Mouse (Mus musculus) urinary bladder, adult 18-20 months (tissue): ENCODE data around the gene Arpp19.

ENCODE experiments used
- DNase-seq, 2 experiments: peaks; one replicate each; pipeline ENCODE4 v3.0.0; 2022; ENCODE audit warnings: low spot score in 2 of 2, mixed read lengths in 2 of 2

Arpp19 gene

DNA sequence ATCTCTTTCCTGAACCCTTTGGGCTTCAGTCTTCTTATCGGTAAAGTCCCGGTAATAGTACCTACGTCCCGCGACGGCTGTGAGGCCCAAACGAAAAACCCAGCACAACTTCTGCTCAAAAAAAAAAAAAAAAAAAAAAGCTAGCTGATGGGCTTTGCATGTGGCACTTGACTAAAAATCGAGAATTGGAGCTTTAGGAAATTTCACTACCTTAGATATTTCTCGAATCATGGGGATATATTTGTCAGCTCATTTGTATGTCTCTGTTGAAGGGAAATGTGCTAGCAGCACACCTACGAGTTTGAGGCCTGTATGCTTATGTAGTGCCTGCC is 909 bp downstream of the Arpp19 start:
- no peak for DNase-seq

DNA sequence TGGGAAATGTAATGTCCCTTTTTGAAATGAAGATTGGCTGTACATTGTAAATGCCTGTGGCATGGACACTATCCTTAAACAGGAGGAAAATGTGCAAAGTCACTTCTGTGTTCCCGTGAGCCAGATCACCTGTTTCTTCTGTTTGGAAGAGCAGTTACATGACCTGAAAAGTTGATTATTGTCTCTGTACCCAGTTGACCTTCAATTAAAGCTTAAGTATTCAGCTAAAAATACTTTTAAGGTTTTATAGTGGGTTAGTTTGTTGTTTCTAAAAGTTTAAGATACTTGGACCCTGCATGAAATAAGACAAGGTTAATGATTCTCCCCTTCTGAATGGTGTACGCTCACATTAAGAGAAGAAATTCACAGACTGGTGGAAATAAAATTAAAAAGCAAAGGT is 3.2 kb downstream of the Arpp19 start:
- DNase-seq: no peak

DNA sequence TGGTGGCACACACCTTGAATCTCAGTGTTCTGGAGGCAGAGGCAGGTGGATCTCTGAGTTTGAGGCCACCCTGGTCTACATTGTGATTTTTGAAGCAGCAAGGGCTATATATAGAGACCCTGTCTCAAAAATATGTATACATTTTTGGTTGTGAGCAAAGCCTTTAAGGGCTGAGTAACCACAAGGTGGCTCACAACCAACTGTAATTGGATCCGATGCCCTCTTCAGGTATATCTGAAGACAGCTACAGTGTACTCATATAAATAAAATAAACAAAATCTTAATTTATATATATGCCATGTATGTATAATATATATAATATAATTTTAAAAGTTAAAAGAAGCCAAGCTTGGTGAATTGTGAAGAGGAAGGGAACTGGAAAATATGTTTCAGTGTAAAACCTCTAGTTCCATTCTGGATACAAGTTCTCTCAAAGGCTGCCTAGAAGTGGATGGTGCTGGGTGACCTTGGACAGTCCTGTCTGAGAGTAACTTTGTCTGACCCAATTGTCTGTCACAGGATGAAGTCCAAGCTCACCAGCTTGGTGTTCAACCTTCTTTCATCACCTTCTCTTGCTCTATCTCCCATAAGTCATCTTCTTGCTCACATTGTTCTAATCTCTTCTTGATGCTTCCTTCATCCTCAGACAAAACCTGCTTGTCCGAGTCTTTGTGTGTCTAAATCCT is 4.6 kb downstream of the Arpp19 start:
- DNase-seq: no peak

DNA sequence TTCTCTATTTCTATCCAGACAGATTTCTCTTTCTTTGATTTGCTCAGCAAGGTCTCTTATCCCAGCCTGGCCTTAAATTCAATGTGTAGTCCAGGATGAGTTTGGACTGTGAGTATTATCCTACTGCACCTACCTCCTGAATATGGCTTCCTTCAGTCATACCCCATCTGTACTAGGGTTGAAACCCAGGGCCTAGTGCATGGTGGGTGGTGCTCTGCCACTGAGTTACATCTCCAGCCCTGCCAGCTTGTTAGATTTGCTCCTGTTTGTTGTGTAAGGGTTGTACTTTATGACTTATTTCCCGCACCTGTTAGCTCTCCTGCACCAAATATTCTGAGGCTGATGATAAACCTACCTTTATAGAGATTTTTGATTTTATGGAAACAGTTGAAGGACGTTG is 5.8 kb downstream of the Arpp19 start:
- no peak for DNase-seq

DNA sequence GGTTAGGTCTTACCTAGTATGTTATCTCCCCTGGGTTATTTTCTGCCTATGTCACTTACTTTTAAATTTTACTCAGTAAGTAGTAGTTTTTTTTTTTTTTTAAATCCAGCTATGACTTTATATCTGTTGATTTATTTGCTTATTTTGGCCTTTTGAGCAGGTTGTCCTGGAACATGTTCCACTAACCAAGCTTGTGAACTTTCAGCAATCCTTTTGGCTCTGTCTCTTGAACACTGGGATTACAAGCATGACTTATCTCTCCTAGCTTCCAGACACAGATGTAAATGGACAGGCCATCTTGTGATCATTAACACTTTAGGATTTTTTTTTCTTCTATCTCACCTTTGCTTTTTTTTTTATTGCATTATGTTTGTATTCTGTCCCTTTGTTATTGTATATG is 9.7 kb downstream of the Arpp19 start:
- no peak for DNase-seq

DNA sequence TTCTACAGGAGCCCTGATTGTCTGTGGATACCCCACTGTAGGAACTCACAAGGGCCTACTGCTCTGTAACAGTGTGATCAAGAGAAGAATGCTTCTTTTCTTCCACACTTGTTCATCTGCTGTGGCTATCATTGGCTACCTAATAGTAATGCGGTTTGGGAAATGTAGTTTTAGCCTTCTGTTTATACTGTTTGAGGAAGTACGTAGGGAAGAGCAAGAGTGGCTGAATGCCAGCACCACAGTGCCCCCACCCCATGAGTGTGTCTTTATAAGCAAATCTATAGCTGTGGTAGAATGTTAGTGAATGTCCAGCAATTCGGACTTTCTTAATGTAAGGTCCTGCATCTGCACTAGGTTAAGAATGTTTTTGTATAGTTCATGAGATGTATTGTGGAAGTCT is 11.7 kb downstream of the Arpp19 start:
- DNase-seq: no peak

DNA sequence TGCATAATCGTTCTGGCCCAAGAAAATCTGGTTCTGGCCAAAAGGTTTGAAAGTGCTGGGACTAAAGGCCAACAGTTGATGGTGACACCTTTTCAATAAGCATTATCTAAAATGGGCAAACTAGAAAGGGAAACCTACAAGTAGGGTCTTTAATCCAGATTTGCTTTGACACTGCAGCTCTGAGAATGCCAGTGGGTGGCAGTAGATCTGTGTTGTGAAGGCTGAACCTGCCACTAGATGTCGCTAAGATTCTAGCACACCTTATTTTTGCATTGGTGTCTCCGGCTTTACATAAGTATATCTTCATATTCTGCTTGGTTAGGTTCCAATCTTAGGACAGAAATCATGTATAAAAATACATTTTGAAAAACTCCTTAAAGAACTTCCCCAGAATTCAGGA is 12.6 kb downstream of the Arpp19 start:
- DNase-seq: peak; percentile 24 to 27

DNA sequence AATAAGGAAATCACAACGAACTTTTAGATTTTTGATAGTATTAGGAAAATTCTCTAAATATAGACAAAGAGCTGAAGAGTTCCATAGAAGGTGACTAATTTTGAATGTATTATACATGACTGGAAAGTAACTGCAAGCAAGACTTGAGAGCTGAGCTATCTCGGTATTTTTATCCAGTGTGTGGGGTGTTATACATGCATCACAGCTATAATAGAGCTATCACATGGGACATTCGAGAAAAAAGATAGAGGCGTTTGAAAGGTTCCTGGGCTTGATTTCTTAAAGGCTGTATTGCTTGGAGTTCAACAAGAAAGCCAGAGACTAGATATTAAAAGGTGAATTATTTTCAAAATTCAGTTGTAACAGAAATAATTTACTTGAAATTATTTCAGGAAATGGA is 14.4 kb downstream of the Arpp19 start:
- no peak for DNase-seq

DNA sequence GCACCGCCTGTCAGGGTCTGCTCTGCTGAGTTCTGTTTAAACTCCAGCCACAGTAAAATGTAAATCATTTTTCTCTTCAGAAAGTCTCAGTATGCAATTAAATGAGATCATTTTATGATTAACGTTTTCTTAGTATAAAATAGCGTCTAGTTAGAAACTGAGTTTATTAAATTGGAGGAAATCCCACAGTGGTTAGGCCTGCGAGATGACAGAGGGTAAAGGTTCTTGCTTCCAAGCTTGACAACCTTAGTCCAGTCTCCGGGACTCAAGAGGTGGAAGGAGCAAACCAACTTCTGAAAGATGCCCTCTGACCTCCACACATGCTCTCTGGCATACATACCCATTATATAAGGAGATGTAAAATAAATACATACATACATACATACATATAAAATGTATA is 17.6 kb downstream of the Arpp19 start:
- DNase-seq: no peak

DNA sequence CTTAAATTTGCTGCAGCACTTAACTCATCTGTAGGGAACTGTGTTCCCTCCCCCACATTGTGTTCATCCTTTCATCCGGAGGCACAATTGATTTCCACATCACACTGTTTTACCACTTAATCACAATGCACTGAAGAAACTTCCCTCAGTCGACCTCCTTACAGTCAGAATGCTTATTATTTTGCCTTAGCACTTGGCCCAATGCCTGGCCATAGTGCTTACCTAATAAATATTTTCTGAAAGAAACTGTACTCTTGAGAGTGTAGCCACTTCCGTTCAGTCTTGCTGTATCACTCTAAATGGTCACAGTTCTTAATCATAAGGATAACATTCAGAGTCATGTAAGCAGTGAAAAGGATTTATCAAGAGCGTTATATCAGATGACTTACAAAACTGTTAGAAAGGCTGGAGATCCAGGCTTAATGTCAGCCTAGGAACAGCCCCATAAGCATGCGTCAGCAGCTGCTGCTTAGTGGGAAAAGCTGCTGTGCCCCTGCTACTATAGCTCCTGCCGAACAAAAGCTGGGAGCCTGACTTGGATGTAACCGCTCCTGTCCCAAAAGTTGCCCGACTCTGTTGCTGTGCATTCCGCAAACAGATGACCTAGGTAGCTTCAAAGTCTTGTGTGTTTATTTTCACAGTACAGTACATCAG is 27.4 kb downstream of the Arpp19 start:
- no peak for DNase-seq

DNA sequence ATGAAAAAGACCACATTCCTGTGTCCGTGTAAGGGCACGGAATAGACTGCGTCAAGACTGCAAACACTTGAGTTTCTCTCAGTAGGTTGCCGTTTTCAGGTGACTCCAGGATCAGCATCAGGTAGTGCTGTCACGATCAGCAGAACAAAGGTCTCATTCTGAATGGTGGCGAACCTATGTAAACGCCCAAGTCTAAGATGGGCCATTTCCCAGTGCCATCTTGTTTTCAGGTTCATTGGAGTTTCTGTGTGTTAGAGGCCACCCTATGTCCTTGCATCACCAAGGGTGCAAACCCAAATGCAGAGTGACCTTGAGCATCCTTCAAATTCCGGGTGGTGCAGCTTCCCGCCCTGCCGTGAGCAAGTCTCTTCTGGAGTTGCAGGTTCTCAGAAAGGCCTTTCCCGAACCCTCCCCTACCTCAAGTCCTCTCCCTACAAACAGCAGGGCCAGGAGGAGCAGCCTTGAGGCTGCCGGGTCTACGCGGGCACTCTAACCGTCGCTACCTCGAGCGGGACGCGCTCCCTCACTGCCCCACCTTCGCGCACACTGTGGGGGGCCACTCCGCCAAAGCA is 33.1 kb downstream of the Arpp19 start, which contains the start of gene Myo5a:
TSS of gene Myo5a (plus strand) at position 559 of the 572 bp plus-strand sequence.
- DNase-seq: no peak

DNA sequence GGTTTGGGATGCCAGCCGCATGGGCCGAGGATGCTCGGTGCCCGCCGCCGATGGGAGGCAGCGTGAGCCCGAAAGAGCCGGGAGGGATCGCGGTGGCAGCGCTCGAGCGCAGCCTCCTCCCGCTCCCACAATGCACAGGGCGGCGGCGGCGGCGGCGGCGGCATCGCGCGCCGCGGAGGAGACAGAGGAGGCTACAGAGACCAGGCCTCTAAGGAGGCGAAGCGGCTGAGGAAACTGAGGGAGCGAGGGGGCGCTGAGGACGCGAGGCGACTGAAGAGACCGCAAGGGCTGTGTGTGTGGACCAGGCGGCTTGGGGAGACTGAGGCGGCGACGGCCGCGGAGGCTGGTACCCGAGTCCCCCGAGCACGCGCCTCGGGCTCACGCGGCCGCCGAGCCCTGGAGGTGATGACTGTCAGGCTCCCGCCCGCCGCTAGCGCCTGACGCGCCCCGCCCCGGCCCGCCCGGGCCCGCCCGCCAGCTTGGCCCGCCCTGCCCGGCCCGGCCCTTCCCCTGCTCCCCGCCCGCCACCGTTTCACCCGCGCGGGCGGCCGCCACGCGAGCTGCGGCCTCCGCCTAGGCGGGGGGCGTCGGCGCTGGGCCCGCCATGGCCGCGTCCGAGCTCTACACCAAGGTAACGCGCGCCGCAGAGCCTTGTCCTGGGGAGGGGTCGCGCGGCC is 33.8 kb downstream of the Arpp19 start:
- peak; percentile 79 to 82 for DNase-seq

DNA sequence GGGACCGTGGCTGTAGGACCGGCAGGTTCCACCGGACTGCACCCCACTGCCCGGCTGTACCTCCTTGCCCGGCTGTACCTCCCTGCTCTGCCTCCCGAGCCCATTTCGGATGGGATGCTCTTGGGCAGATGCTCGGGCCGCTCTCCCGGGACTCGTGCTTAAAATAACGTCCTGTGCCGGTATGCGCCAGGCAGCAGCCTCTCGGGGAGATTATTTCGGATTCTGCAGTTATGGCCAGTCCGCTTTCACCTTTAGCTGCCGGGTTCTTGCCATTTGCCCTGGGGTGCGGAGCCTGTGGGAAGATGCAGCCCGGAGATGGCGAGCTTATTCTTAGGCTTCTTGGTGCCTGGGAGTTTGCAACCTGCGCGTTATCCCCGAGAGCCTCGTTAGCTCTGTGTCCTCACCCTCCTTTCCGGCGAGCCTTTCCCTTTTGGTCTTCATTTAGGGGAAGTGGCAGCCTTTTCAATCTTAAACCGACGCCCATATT is 34.3 kb downstream of the Arpp19 start:
- peak in 1 of 2 experiments; percentile 14 for DNase-seq

DNA sequence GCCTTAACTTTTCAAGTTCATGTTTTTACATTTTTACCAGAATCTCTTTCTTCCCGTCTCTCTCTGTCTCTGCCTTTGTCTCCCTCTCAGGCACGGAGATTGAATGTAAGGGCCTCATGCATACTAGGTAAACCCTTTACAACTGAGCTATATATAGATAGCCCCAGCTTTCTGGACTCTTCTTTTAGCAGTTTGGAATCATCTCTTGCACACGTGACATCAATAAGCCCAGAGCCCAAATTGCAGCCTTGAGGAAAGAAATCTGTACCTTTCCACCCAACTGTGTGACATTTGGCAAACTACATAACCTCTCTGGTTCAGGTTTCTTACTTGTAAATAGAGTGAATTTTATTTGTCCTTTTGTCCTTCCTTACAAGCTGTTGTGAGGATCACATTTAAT is 34.9 kb downstream of the Arpp19 start:
- no peak for DNase-seq

DNA sequence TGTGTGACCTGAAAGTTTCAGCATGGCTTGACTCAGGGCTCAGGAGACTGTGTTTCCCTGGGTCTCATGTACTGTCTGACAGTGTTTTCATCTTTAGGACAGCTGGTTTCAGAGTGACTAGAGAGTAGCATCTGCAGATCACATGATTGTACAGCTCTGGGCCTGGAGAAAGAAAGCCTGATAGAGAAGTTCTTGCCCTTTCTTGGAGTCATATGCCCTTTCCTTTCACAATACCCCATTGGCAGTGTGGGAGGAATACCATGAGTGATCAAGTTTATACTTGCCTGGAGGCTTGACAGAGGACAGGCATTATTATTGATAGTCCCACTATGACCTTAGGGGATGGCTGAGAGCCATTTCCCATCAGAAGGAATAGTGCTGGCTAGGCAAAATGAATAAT is 39.8 kb downstream of the Arpp19 start:
- DNase-seq: no peak

DNA sequence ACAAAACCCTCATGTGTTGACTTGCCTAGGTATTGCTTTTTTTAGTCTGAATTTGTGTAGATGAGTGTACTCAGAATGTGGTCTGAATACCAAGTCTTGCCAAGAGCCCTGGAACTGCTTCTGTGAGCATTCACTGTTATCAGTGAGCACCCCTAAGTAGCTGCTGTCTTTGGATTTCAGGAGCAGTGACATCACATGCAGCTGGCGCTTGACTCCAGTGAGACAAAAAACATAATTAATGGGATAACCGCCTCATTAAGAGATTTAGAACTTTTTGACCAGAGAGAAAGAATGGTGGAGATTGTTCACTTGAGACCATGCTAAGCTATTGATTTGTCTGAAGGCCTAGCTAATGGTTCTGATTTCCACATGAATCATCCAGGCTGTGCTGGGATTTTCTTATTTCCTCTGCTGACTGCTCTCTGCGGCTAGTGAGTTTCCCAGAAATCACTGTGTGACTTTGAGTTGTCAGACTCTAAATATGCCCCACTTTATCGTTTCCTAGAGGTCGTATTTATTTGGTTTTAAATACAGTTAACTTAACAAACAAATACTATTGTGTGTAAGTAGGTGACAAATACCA is 47.9 kb downstream of the Arpp19 start:
- DNase-seq: no peak

DNA sequence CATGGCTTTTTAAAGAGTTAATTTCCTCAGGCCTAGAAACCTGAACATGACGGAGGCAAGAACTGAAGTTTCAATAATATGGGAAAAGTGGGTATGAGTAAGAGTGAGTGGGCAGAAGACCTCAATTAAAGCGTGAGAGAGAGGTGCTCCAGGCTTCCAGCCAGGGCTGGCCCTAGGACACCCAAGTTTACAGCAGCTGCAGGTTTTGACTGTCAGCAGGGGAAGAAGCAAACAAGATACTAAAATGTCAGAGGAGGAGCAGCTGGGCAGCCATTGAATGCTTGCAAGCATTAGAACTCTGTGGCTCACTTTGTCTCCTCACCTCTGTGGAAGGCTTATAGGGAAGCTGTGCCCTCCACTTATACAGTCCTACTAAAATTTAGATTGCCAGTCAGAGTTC is 50.4 kb downstream of the Arpp19 start:
- no peak for DNase-seq

DNA sequence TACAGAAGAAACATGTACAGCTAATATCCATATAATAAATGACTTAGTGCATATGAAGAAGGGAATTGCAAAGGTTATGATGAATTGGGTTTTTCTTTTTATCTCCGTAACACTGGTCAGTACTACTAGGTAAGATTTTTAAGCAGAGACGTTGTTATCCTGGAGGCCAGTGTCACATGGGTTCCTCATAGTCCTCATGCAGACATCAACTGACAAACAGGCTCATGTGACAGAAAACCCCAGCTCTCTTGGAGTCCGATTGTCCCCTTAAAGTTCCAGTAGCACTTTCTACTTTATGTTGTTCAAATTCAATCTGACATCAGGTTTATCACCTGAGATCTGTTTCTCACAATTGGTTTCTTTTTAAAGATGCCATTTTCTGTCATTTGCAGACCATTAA is 51.9 kb downstream of the Arpp19 start:
- no peak for DNase-seq

DNA sequence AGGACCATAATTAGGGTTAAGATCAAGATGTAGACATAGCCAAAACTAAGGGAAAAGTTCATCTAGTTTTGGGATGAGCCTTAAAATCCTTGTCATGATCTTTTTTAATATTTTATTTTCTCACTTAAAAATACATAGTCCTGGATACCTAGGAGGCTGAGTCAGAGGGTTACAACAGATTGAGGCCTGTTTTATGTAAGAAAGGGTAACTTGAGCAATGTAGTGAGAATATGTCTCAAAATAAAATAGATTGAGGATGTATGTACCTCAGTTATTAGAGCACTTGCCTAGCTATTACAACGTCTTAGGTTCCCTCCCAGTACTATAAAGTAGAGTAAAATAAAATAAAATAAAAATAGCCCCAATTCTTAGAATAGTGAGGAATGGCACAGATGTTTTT is 54.7 kb downstream of the Arpp19 start:
- DNase-seq: no peak

DNA sequence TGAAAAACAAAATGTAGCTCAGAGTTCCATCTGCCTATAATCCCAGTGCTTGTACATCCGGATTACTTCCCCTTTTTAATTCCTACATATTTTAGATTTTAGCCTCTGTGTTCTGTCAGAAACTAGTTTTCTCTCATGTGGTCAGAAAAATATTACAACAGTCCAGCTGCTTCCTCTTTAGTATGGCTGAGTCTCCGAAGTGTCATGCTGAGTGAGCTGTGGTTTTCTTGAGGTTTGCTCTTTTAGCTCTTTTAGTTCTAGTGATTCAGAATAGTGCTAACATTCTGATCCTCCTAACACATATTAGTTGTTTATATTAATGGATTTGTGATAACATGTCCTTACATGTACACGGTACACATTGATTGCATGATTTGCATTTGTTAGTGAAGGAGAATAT is 57.3 kb downstream of the Arpp19 start:
- no peak for DNase-seq

DNA sequence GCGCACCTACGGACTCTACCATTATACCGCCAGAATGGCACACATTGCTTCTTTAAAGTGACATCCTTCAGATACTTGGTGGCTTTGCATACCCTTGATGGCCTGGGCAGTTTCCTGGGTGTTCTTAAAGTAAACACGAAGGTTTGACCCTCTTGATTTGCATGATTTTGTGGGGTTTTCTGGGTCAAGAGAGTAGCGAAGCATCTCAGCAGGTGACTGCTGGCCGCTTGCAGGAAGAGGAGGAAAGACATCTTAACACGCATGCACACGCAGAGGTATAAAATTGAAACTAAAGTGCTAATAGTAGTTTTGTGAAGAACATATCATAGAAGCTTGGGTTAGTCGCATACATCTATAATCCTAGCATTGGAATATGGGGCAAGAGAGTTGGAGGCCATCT is 61.5 kb downstream of the Arpp19 start:
- DNase-seq: no peak

DNA sequence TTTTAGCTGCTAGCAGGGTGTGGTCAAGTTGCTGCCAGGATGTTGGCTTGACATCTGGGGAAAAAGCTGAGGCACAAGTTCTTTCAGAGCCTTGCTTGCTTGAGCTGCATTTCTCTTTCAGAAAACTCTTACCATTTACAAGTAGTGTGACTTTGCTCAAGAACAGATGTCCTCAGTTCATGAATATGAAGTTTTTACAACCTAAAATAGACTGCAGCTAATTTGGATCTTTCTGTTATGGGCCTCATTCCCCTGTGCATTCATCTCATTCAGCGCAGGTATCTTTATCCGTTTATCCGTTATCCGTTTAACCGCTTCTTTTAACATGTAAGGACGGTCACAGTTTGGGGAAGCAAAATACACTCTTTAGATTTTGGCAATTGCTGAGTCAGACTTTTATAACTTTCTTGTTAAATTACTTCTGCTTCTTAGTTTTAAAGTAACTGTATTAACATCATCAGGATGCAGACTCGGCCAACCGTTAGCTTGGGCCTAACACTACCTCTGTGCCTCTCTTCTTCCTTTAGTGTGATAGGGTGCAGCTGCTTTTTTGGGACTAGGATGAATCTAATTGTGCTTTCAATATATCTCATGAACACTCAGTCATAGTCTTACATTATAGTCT is 62.9 kb downstream of the Arpp19 start:
- no peak for DNase-seq
